Mouse (Mus musculus) midbrain, embryonic 12.5 days (tissue): Measurements from ENCODE around the gene Id3. TPM values are rescaled to one million over a fixed set of nuclear protein-coding genes. Genes with fewer than 3 reads are reported as not detected.

Experiments
- ATAC-seq: fragments of 200-750 bp; cut with Nextera tagmentation; 2 replicates; pipeline ENCODE4 v1.8.0; 2017; ENCODE audit warnings: low read depth, moderate TSS enrichment, moderate library complexity; ENCODE audit not compliant: low FRiP score
- H3K27ac ChIP-seq: fragments of 300-500 bp; sonication (generic); replicated peaks from 2 replicates; pipeline ENCODE4 v1.5.1; 2016; ENCODE audit warnings: mild to moderate bottlenecking
- H3K27me3 ChIP-seq: fragments of 300-500 bp; sonication (generic); 2 replicates; pipeline ENCODE4 v1.6.1; 2016; ENCODE audit warnings: mild to moderate bottlenecking
- H3K36me3 ChIP-seq: fragments of 300-500 bp; sonication (generic); 2 replicates; pipeline ENCODE4 v1.6.1; 2016
- H3K4me1 ChIP-seq: fragments of 300-500 bp; sonication (generic); 2 replicates; pipeline ENCODE4 v1.6.1; 2016
- H3K4me2 ChIP-seq: fragments of 300-500 bp; sonication (generic); replicated peaks from 2 replicates; pipeline ENCODE4 v1.6.1; 2016; ENCODE audit warnings: mild to moderate bottlenecking, moderate library complexity
- H3K4me3 ChIP-seq: fragments of 300-500 bp; sonication (generic); 2 replicates; pipeline ENCODE4 v1.5.1; 2016; ENCODE audit warnings: mild to moderate bottlenecking
- H3K9ac ChIP-seq: fragments of 300-500 bp; sonication (generic); replicated peaks from 2 replicates; pipeline ENCODE4 v1.6.1; 2016; ENCODE audit warnings: mild to moderate bottlenecking, moderate library complexity
- H3K9me3 ChIP-seq: fragments of 300-500 bp; sonication (generic); 2 replicates; pipeline ENCODE4 v1.6.1; 2016; ENCODE audit warnings: mild to moderate bottlenecking
- WGBS: fragments of 180-500 bp; shearing (Covaris S2); methylation state at CpG from one replicate; pipeline ENCODE4 v1.1.7; 2016; 5-methylcytosine and 5-hydroxymethylcytosine counted together
- polyA plus RNA-seq: library from polyadenylated mRNA; unstranded; fragments of >200 nt; fragmentation: Nextera tagmentation; extraction: Ambion mirVana; gene quantifications from 2 replicates; pipeline ENCODE4 v1.2.1, GENCODE M21; 2016

The Id3 gene
- polyA plus RNA-seq, 1 experiment from 2014 or later, result 390 TPM

- Histone ChIP-seq H3K9ac (no peak overlapping the region), H3K36me3 (no peaks in the 10 kb centered on the region), H3K9me3 (no peaks in the 10 kb centered on the region), H3K27me3 (0 out of 2 replicates have a peak, but pooled peaks cover 4% of the 10 kb centered on the region), H3K4me2 (no peak overlapping the region), H3K4me3 (no peak overlapping the region), H3K4me1 (peaks cover 13% of the 10 kb centered on the region), H3K27ac (no peak overlapping the region)
- WGBS, result 71% methylated on average over 9 of the region's 9 CpGs
- no peak for ATAC-seq
Measured at GRCm38 (mm10) chr4:136154462-136154861, 11.2 kb downstream of the Id3 start.

- Histone ChIP-seq H3K4me2 (no peak overlapping the region), H3K27me3 (0 out of 2 replicates have a peak, but pooled peaks cover 4% of the 10 kb centered on the region), H3K4me3 (no peak overlapping the region), H3K36me3 (no peaks in the 10 kb centered on the region), H3K9me3 (no peaks in the 10 kb centered on the region), H3K9ac (no peak overlapping the region), H3K27ac (no peak overlapping the region), H3K4me1 (peaks cover 16% of the 10 kb centered on the region)
- no peak for ATAC-seq
- WGBS, result 81% methylated on average over 6 of the region's 6 CpGs
Measured at GRCm38 (mm10) chr4:136158498-136158897, 15.2 kb downstream of the Id3 start.

- no peaks in the 10 kb centered on the region for H3K36me3 ChIP-seq
- H3K4me3 ChIP-seq, result no peak overlapping the region
- no peaks in the 10 kb centered on the region for H3K27me3 ChIP-seq
- H3K4me1 ChIP-seq, result peaks cover 16% of the 10 kb centered on the region
- peak overlapping the region; percentile 75 for H3K27ac ChIP-seq
- no peak overlapping the region for H3K9ac ChIP-seq
- peak overlapping the region; percentile 1; the same call in 1 of the 2 replicates for H3K4me2 ChIP-seq
- no peaks in the 10 kb centered on the region for H3K9me3 ChIP-seq
- WGBS, result under 1% methylated on average over 5 of the region's 5 CpGs
- ATAC-seq, result peak; percentile 75
Measured at GRCm38 (mm10) chr4:136159802-136160397, 16.6 kb downstream of the Id3 start.

GRCm38 (mm10) chr4:136163448-136163847 is 20.2 kb downstream of the Id3 start:
- Histone ChIP-seq H3K4me1 (peaks cover 16% of the 10 kb centered on the region), H3K9me3 (no peaks in the 10 kb centered on the region), H3K4me2 (no peak overlapping the region), H3K27ac (no peak overlapping the region), H3K9ac (no peak overlapping the region), H3K36me3 (no peaks in the 10 kb centered on the region), H3K4me3 (no peak overlapping the region), H3K27me3 (no peaks in the 10 kb centered on the region)
- 3% methylated on average over 11 of the region's 11 CpGs for WGBS
- ATAC-seq, result 0 out of 2 replicates have a peak, but pooled peaks have one; percentile 48

- ATAC-seq, result no peak
- Histone ChIP-seq H3K4me1 (peaks cover 7% of the 10 kb centered on the region), H3K9me3 (no peaks in the 10 kb centered on the region), H3K36me3 (no peaks in the 10 kb centered on the region), H3K4me2 (no peak overlapping the region), H3K9ac (no peak overlapping the region), H3K27ac (no peak overlapping the region), H3K27me3 (peaks cover 2% of the 10 kb centered on the region; the same call in 1 of the 2 replicates), H3K4me3 (no peak overlapping the region)
- WGBS, result 83% methylated on average over 8 of the region's 8 CpGs
Measured at GRCm38 (mm10) chr4:136164981-136165380, 21.7 kb downstream of the Id3 start.

GRCm38 (mm10) chr4:136167701-136168100 is 24.4 kb downstream of the Id3 start:
- ATAC-seq, result no peak
- H3K9me3 ChIP-seq, result no peaks in the 10 kb centered on the region
- no peak overlapping the region for H3K9ac ChIP-seq
- no peak overlapping the region for H3K4me2 ChIP-seq
- no peak overlapping the region for H3K4me3 ChIP-seq
- peaks cover 4% of the 10 kb centered on the region for H3K4me1 ChIP-seq
- no peaks in the 10 kb centered on the region for H3K36me3 ChIP-seq
- H3K27ac ChIP-seq, result no peak overlapping the region
- 86% methylated on average over 3 of the region's 3 CpGs for WGBS
- H3K27me3 ChIP-seq, result peaks cover 4% of the 10 kb centered on the region; the same call in 1 of the 2 replicates

GRCm38 (mm10) chr4:136170401-136170800 is 27.1 kb downstream of the Id3 start:
- Histone ChIP-seq H3K4me2 (no peak overlapping the region), H3K4me3 (no peak overlapping the region), H3K4me1 (peaks cover 30% of the 10 kb centered on the region), H3K36me3 (no peaks in the 10 kb centered on the region), H3K9ac (no peak overlapping the region), H3K27me3 (peaks cover 7% of the 10 kb centered on the region), H3K9me3 (no peaks in the 10 kb centered on the region), H3K27ac (no peak overlapping the region)
- no peak for ATAC-seq
- WGBS, result 85% methylated on average over 4 of the region's 4 CpGs

GRCm38 (mm10) chr4:136171455-136171854 is 28.2 kb downstream of the Id3 start:
- Histone ChIP-seq H3K4me2 (peak overlapping the region; percentile 99), H3K27ac (no peak overlapping the region), H3K27me3 (peaks cover 7% of the 10 kb centered on the region), H3K4me3 (peak overlapping the region; percentile 78), H3K36me3 (no peaks in the 10 kb centered on the region), H3K9ac (peak overlapping the region; percentile 46), H3K9me3 (no peaks in the 10 kb centered on the region), H3K4me1 (peaks cover 39% of the 10 kb centered on the region)
- ATAC-seq, result peak; percentile 32; the same call in 1 of the 2 replicates
- 21% methylated on average over 12 of the region's 12 CpGs for WGBS

- Histone ChIP-seq H3K9me3 (no peaks in the 10 kb centered on the region), H3K27me3 (peaks cover 7% of the 10 kb centered on the region), H3K9ac (peak within 1 kb of the TSS; percentile 78), H3K27ac (peak within 1 kb of the TSS; percentile 58), H3K4me3 (peak within 1 kb of the TSS; percentile 78), H3K4me1 (peaks cover 45% of the 10 kb centered on the region), H3K36me3 (no peaks in the 10 kb centered on the region), H3K4me2 (peak within 1 kb of the TSS; percentile 99)
- under 1% methylated on average over 35 of the region's 35 CpGs for WGBS
- ATAC-seq, result peak; percentile 63
Measured at GRCm38 (mm10) chr4:136172011-136172541, 28.8 kb downstream of the Id3 start, which contains the start of gene E2f2. E2f2 (plus strand) TSS chr4:136172394.

- Histone ChIP-seq H3K9ac (peak overlapping the region; percentile 78), H3K4me2 (peak overlapping the region; percentile 99), H3K4me1 (peaks cover 51% of the 10 kb centered on the region), H3K27me3 (peaks cover 7% of the 10 kb centered on the region), H3K27ac (peak overlapping the region; percentile 58), H3K4me3 (peak overlapping the region; percentile 78), H3K9me3 (no peaks in the 10 kb centered on the region), H3K36me3 (no peaks in the 10 kb centered on the region)
- peak; percentile 56 for ATAC-seq
- WGBS, result under 1% methylated on average over 66 of the region's 67 CpGs
Measured at GRCm38 (mm10) chr4:136172542-136173209, 29.4 kb downstream of the Id3 start.

GRCm38 (mm10) chr4:136173210-136173715 is 30.0 kb downstream of the Id3 start:
- H3K36me3 ChIP-seq, result no peaks in the 10 kb centered on the region
- H3K9ac ChIP-seq, result peak overlapping the region; percentile 78
- WGBS, result 3% methylated on average over 14 of the region's 14 CpGs
- H3K27me3 ChIP-seq, result peaks cover 7% of the 10 kb centered on the region
- no peak for ATAC-seq
- peak overlapping the region; percentile 78 for H3K4me3 ChIP-seq
- H3K27ac ChIP-seq, result 0 out of 2 replicates have a peak overlapping the region, but pooled peaks have one; percentile 2
- H3K4me1 ChIP-seq, result peaks cover 57% of the 10 kb centered on the region
- peak overlapping the region; percentile 99 for H3K4me2 ChIP-seq
- H3K9me3 ChIP-seq, result no peaks in the 10 kb centered on the region
